1 mouse cellular context compared by ENCODE assay signal in the genomic region with DNA sequence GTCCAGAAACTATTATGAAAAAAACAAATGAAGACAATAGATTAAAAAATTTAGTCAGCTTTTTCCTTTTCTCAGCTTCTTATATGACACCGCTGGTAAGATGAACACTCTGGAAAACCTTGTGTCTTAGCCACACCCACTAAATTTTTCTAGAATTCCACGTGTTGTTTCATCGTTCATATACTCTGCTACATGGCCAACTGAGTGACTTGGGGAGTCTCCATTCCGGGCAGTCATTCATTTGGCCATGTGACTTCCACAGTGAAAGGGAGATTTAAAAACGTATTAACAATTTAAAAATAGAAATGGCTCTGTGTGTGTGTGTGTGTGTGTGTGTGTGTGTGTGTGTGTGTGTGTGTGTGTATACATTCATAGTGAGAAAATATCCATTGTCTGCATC.
TF ChIP-seq lines count a peak whose summit lies in the region.

No protein-coding gene starts in this region.

TF ChIP-seq in CH12.LX, 34 proteins besides CTCF, POLR2A, EP300 and RAD21 (continued from another document):
- TF ChIP-seq GABPA (IDR thresholded peaks at IDR 0.05; ENCODE audit: insufficient replicate concordance, low read depth, low read length) (no peak), ELF1 (IDR thresholded peaks at IDR 0.05; ENCODE audit: low read depth, low read length) (no peak)
